Mouse (Mus musculus) macrophage (primary cell): ENCODE measurements around the gene Ubac2. TPM values are rescaled to one million over a fixed set of nuclear protein-coding genes. Genes with fewer than 3 reads are reported as not detected.

Experiments used
- H3K27ac ChIP-seq: fragments of 350-480 bp; formaldehyde crosslinking; 2 replicates; pipeline ENCODE4 v1.9.0; 2021
- H3K36me3 ChIP-seq: fragments of 350-480 bp; formaldehyde crosslinking; 2 replicates; pipeline ENCODE4 v1.9.0; 2021; ENCODE audit errors: inconsistent target
- H3K4me3 ChIP-seq: fragments of 350-480 bp; formaldehyde crosslinking; 2 replicates; pipeline ENCODE4 v1.9.0; 2021; ENCODE audit errors: inconsistent target
- H3K79me2 ChIP-seq: fragments of 350-480 bp; formaldehyde crosslinking; 2 replicates; pipeline ENCODE4 v1.9.0; 2021; ENCODE audit errors: inconsistent target
- WGBS: methylation state at CpG from one replicate; pipeline ENCODE4 v1.1.7; 2026; ENCODE audit warnings: inconsistent platforms; ENCODE audit not compliant: missing documents; 5-methylcytosine and 5-hydroxymethylcytosine counted together
- polyA plus RNA-seq: library from polyadenylated mRNA; stranded (reverse); fragments of 250-400 nt; gene quantifications from 3 replicates; pipeline ENCODE4 v1.2.4, GENCODE M21; 2018; ENCODE audit warnings: inconsistent platforms

Ubac2 gene
- polyA plus RNA-seq, 1 experiment from 2014 or later: 14.7 TPM

DNA sequence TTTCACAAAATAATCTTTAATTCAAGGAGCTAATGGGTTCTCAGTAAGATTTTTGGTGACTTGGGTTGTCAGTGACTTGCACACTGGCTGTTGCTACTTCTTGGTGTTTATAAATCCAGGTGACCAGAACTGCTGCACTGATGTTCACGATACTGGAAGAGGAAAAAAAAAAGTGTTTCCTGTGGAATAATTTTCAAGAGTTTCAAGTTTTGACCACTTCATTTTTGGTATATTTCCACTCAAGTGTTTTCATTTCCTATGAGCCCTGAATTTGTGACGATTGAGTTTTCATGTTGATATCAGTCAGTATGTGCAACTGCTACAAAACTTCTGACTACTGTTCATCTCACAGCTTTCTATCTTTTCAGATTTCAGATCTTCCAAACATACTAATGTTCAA is 1.6 kb upstream of the Ubac2 start:
- WGBS: 68% methylated on average over 2 of the region's 2 CpGs
- Histone ChIP-seq H3K79me2 (peaks cover 30% of the 10 kb centered on the region), H3K27ac (no peak overlapping the region), H3K4me3 (no peak overlapping the region), H3K36me3 (no peaks in the 10 kb centered on the region)

DNA sequence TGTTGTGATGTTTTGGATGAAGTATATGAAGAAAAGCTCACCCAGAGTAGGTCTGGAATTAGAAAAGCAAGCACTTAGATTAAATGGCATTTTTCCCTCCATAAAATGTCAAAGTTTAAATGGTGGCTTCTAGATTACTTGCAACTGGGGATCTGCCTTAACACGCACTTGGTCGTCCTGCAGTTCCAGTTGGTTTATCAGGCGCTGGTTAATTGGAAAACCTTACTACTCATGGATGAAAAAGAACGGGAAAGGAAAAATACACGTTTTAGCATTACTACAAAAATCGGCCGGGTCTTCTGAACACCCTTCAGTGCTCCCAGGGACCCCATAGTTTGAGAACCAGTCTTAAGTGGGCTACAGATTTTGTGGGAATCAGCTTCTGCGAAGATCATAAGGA is 780 bp upstream of the Ubac2 start:
- H3K36me3 ChIP-seq: no peaks in the 10 kb centered on the region
- H3K27ac ChIP-seq: peak overlapping the region; percentile 69
- 59% methylated on average over 8 of the region's 8 CpGs for WGBS
- H3K79me2 ChIP-seq: peaks cover 38% of the 10 kb centered on the region
- H3K4me3 ChIP-seq: peak overlapping the region; percentile 46

DNA sequence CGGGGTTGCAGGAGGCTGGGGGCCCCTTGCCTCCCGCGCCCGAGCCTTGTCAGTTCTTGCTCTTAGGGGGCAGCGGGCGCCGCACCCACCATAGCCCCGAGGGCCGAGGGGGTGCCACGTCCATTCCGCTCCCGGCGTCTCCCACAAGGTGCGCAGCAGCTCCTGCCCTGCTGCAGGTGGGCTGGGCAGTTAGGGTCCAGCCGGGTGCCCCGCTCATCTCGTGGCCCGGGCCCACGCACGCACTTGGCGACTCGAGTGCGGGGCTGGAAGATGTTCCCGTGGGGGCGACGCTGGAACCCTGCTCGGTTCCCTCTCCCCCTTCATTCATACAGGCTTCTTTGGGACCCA is 413 bp downstream of the Ubac2 start:
- 0% methylated on average over 25 of the region's 27 CpGs for WGBS
- Histone ChIP-seq H3K79me2 (peaks cover 50% of the 10 kb centered on the region), H3K36me3 (no peaks in the 10 kb centered on the region), H3K27ac (no peak overlapping the region), H3K4me3 (peak overlapping the region; percentile 49)

DNA sequence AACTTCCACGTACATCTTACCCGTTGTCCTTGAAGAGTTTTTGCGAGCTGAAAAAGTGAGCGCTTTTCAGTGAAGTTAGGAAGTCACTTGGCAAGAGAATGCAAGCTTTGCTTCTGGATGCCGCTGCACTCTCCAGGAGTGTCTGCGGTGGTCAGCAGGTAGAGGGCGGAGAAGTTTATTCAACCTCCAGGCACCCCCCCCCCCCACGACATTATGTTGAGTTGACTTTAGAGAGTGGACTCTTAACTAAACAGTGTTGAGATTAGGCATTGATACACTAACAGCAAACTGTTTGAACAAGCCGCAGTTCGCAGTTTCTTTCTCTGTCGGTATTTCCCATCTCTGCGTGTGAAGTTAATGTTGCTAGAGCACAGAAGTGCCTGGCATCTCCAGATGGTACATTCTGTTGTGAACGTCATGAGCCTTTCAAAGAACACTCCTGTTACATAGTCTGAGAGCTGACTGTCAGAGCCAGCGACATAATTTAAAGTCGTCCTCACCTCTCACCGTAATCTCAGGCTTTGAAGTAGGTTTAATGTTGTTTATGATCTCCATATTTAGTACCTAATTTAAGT is 933 bp downstream of the Ubac2 start:
- H3K79me2 ChIP-seq: peaks cover 55% of the 10 kb centered on the region
- H3K36me3 ChIP-seq: no peaks in the 10 kb centered on the region
- H3K4me3 ChIP-seq: peak overlapping the region; percentile 49
- H3K27ac ChIP-seq: no peak overlapping the region
- 17% methylated on average over 16 of the region's 16 CpGs for WGBS

DNA sequence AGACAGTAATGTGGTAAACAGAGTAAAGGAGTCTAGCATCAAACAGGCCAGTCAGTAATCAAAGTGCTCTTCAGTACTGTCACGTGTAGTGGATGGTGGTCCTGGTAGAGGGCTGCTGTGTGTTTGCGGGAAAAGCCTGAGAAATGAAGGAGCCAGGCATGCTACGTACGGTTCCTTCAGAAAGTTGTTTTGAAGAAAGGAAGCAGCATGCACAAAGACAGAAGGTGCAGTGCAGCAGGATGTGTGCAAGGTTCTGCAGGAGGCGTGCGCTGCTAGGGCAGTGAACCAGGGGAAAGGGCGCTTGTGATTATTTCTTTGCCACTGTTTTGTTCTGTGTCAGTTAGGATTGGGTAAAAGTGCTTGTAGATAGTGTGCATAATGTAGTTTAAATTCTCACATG is 2.8 kb downstream of the Ubac2 start:
- peaks cover 74% of the 10 kb centered on the region for H3K79me2 ChIP-seq
- no peaks in the 10 kb centered on the region for H3K36me3 ChIP-seq
- H3K27ac ChIP-seq: no peak overlapping the region
- H3K4me3 ChIP-seq: no peak overlapping the region
- WGBS: 86% methylated on average over 7 of the region's 7 CpGs

DNA sequence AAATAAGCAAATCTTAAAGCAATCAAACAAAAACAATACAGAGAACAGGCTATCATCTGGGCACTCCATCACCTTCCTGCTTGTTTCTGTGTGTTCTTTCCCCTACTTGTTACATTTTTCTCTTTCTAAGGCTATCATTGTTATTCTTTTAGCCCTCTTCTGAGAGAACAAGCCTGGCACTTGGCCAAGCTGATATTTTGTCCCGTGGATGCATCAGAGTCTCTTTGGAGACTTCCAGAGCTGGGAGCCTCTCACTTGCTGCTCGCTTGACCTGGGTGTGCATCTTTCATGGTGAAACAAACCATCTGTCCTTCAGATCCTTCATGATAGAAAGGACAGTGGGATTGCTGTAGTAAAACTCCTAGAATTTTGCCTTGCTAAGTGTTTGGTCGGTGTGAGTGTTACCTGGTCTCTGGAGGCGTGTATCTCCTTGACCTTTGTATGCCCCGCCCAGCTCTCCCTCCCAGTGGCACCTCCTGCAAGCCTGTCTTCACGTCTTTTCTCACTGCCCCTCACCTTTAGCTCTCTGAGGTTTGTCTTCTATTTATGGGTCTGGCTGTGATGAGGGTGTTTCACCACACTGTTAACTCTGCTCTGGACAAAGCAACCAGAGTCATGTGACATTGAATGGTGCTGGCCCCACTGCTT is 5.9 kb downstream of the Ubac2 start:
- Histone ChIP-seq H3K36me3 (no peaks in the 10 kb centered on the region), H3K4me3 (no peak overlapping the region), H3K27ac (no peak overlapping the region), H3K79me2 (peaks cover 100% of the 10 kb centered on the region)
- 88% methylated on average over 6 of the region's 6 CpGs for WGBS

DNA sequence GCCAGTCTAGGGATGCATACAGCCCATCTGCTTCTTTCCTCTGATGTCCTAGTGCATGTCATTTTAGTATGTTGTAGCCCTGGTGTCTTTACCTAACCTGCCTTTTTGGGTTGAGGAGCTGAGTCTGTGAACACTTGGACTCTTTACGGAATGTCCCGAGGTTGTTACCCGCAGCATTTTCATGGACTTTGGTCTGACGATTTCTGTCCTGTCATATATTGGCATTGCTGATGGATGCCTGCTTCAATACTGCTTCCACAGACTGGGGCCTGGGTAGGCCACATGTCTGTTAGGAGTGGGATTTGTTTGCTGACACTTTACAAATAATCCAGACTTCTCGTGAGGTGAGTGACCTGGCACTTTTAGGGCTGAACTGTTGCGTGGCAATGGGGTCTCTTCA is 15.3 kb downstream of the Ubac2 start:
- no peak overlapping the region for H3K27ac ChIP-seq
- H3K4me3 ChIP-seq: no peak overlapping the region
- H3K79me2 ChIP-seq: peaks cover 90% of the 10 kb centered on the region
- 92% methylated on average over 6 of the region's 6 CpGs for WGBS
- H3K36me3 ChIP-seq: no peaks in the 10 kb centered on the region

DNA sequence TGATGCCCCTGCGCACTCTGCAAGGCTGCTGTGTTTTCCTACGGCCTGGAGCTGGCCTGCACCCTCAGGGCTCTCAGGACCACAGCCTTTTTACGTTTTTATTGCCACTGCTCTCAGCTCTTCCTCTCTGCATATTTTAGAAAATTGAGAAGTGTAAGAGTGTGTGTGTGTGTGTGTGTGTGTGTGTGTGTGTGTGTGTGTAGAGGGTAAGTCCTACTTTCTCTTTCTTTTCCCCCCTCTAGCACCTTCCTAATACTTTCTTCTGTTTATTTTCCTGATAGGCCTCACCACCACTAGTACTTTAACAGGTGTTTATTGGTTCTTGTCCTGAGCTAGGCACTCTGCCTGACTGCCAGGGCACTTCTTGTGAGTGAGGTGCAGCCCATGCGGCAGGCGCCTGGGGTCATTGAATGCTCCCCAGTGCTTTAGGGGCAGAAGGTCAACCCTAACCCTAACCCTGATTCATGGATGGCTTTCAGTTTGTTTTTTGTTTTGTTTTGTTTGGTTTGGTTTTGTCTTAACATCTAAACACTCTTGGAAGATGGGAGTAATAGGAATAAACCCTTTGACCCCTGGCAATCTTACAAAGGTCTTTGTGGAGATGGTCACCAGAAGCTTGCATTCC is 16.2 kb downstream of the Ubac2 start:
- H3K79me2 ChIP-seq: peaks cover 90% of the 10 kb centered on the region
- H3K27ac ChIP-seq: no peak overlapping the region
- H3K36me3 ChIP-seq: no peaks in the 10 kb centered on the region
- WGBS: 63% methylated on average over 5 of the region's 5 CpGs
- no peak overlapping the region for H3K4me3 ChIP-seq

DNA sequence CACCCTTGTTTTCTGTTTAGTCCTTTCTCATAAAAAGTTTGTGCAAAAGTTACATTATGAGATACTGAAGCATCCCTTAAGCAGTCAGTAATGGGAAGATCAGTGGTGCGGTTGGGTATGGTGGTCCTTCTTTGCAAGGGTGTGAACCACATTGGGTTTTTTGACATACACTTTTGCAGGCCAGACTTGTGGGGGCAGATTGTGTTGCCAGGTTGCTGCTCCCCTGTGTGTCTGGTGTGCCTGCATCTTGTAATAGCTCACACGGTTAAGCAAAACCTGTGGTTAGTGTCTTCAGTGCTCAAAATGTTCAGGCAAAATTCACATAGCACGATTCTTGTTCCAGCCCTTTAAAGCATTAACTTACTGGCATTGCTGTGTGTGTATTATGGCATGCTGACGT is 16.9 kb downstream of the Ubac2 start:
- Histone ChIP-seq H3K79me2 (peaks cover 90% of the 10 kb centered on the region), H3K36me3 (no peaks in the 10 kb centered on the region), H3K27ac (no peak overlapping the region), H3K4me3 (no peak overlapping the region)
- WGBS: 94% methylated on average over 4 of the region's 4 CpGs

DNA sequence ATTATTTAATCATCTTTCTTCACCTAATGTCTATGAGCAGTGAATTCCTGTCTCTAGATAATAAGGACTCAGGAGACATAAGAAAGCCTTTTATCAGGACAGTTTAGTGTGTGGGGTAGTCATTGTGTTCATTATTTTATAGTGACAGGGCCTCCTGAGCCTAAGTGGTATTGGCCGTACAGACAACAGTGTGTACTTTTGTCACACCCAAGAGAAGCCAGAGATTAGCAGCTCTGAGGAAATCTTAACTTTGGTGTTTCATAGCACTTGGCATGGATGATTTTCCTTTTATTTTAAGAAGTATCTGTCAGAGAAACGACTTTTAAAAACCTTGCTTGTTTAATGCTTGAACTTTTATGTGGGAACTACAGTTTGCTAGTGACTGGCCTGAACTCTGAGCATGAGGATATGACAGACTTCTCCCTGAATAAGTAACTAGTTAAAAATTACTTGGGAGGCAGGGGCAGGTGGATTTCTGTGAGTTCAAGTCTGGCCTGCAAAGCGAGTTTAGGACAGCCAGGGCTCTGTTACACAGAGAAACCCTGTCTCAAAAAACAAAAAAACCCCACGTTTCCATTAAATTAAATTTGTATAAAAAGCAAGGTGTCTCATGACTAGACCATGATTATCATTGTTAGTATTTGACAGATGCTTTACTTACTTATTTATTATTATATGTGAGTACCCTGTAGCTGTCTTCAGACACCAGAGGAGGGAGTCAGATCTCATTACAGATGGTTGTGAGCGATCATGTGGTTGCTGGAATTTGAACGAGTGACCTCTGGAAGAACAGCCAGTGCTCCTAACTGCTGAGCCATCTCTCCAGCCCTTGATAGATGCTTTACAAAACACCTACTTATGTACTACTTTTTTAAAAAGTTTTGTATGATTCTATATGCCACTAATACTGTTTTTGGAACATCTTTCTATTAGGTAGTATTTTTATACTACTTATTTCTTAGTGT is 18.0 kb downstream of the Ubac2 start:
- H3K4me3 ChIP-seq: no peak overlapping the region

DNA sequence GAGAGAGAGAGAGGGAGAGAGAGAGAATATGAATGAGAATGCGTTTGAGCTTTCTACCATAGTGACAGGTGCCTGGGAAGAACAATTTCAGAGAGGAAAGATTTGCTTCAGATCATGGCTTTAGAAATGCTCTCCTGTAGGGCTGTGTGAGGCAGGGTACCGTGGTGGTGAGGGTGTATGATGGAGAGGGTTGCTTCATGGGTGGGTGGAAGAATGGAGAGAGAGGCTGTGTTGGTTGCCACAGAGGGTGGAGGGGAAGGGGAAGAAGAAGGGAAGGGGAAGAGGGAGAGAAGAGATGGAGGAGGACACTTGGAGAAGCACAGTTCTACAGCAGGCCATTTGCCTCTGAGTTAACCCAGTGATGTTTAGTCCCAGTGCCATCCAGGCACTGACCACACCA is 19.4 kb downstream of the Ubac2 start:
- H3K27ac ChIP-seq: no peak overlapping the region
- H3K36me3 ChIP-seq: no peaks in the 10 kb centered on the region
- 50% methylated on average over 2 of the region's 2 CpGs for WGBS
- H3K79me2 ChIP-seq: peaks cover 91% of the 10 kb centered on the region
- H3K4me3 ChIP-seq: no peak overlapping the region

More for the DNA sequence above, 18.0 kb downstream of the Ubac2 start:
- Histone ChIP-seq H3K79me2 (peaks cover 90% of the 10 kb centered on the region), H3K27ac (no peak overlapping the region), H3K36me3 (no peaks in the 10 kb centered on the region)
- 91% methylated on average over 6 of the region's 6 CpGs for WGBS

DNA sequence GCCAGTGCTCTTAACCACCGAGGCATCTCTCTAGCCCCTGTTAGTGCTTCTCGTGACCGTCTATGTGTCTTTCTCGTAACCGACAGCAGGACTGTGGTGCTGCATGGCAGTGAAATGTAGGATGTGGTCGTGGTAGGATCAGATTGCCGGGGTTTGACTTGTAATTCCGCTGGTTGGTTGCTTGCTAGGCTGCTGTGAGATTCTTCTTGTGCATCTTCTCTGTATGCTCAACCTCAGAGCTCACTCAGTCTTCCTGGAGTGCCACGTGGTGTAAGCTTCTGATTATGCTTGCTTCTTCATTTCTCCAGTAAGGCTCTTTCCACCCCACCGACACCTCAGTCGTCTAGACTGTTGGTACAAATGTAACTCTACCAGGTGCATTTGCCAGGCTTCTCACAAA is 20.1 kb downstream of the Ubac2 start:
- no peaks in the 10 kb centered on the region for H3K36me3 ChIP-seq
- H3K4me3 ChIP-seq: no peak overlapping the region
- 34% methylated on average over 9 of the region's 11 CpGs for WGBS
- peaks cover 88% of the 10 kb centered on the region for H3K79me2 ChIP-seq
- no peak overlapping the region for H3K27ac ChIP-seq

DNA sequence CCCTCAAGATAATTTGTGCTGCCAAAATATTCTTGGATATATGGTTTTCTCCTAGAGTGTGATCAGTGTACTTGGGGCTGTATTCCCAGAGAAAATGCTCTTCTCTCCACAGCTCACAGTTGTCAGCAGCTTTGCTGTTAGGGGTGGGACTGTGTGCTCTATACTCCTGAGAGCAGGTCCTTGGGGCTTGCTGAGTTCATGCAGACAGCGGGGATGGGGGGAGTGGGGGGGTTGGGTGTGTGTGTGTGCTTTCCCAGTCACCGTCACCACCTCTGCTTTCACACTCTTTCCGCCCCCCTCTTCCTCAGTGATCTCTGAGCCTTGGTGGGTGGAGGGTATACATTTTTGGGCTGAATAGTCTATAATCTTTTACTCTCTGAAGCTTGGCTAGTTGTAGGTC is 20.7 kb downstream of the Ubac2 start:
- Histone ChIP-seq H3K36me3 (no peaks in the 10 kb centered on the region), H3K79me2 (peaks cover 82% of the 10 kb centered on the region)
- 72% methylated on average over 3 of the region's 3 CpGs for WGBS

DNA sequence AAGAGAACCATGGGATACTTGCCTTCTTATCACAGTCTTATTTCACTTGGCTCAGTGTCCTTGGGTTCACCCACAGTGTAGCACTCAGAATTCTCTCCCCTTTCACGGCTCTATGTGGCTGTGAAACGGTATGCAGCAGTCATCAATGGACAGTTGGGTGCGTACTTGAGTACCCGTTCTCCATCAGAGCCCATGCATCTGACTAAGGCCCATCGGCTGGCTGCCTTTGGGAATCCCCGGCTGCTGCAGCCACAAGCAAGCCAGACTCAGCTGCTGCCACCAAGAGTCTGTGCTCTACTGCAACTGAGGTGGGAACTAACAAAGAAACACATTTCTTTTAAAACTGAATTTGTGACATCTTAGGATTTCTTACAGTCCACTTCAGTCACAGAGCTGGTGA is 23.1 kb downstream of the Ubac2 start:
- Histone ChIP-seq H3K4me3 (no peak overlapping the region), H3K79me2 (peaks cover 79% of the 10 kb centered on the region), H3K36me3 (no peaks in the 10 kb centered on the region), H3K27ac (no peak overlapping the region)
- 90% methylated on average over 6 of the region's 6 CpGs for WGBS

More for the DNA sequence above, 20.7 kb downstream of the Ubac2 start:
- Histone ChIP-seq H3K4me3 (no peak overlapping the region), H3K27ac (no peak overlapping the region)
